Mouse (Mus musculus): ENCODE measurements around the gene Mlxip.

GRCm38 (mm10) chr5:123375262-123375661 is 19.3 kb upstream of the Mlxip start:
- TF ChIP-seq CTCF (IDR thresholded peaks at IDR 0.05; ENCODE audit: borderline replicate concordance, extremely low read depth, insufficient read depth, insufficient read length) (no peak), POLR2A (IDR thresholded peaks at IDR 0.05; ENCODE audit: borderline replicate concordance, extremely low read depth, insufficient read depth, insufficient read length, poor library complexity, severe bottlenecking) (no peak)
